8 mouse cellular contexts compared by ENCODE assay signal in the genomic region with DNA sequence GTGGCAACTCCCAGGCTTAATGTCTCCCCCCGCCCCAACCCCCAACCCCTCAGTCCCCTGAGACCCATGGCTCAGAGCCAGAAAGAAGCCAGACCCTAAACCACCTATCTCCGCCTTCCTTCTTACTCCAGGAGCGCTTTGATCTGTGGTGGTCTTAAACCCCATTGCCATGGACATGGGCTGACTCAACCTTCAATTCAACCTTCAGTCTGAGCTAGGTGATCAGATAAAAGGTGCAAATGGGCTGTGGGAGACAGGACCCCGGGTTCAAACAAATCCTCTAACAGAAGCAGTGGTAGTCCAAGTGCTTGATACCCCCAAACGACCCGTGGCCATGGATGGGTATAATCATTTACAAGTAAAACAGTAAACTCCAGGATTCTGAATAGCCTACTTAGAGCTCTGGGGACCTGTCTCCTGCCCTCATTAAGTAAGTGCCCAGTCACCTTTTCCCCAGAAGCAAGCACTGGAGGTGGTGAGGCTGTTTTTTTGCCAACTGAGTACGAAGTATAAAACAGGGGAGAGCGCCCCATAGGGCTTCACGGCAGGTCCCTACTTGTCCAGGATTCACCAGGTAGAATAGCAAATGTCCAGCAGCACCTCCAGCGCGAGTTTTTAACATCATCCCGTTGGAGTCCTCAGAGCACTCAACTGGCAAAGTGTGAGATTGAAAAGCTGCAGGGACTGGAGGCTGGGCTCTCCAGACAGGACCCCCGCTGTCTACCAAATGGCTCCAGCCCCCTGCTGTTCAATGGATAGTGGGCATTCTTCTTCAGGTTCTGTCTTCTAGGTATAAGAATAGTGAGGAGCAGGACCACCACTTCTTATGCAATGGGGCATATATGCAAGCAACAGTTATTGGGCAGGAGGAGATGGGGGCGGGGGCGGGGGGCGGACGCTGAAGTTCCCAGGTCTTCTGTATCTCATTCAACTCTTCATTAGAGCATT. TPM values are rescaled to one million over a fixed set of nuclear protein-coding genes. Genes with fewer than 3 reads are reported as not detected.
DNase-seq lines count a peak whose midpoint lies in the region; ATAC-seq lines count a peak whose summit lies in the region.

No protein-coding gene starts in this region.

- no peaks in the 10 kb centered on the region for H3K9me3 ChIP-seq in heart, embryonic 11.5 days (replicated peaks; ENCODE audit: control insufficient read depth, low read length)
- no peaks in the 10 kb centered on the region for H3K9me3 ChIP-seq in hindbrain, embryonic 12.5 days (replicated peaks)
- no peaks in the 10 kb centered on the region for H3K9me3 ChIP-seq in midbrain, embryonic 11.5 days (ENCODE audit: control insufficient read depth, low read length)

- H3K36me3 ChIP-seq in heart, embryonic 11.5 days (ENCODE audit: control insufficient read depth, insufficient read depth, low read length) = no peaks in the 10 kb centered on the region
- H3K36me3 ChIP-seq in hindbrain, embryonic 12.5 days = no peaks in the 10 kb centered on the region
- no peaks in the 10 kb centered on the region for H3K36me3 ChIP-seq in midbrain, embryonic 11.5 days (ENCODE audit: control insufficient read depth, insufficient read depth, low read length)

- peaks cover 15% of the 10 kb centered on the region for H3K4me1 ChIP-seq in heart, embryonic 11.5 days (ENCODE audit: control insufficient read depth, insufficient read depth, low read length)
- peaks cover 49% of the 10 kb centered on the region for H3K4me1 ChIP-seq in hindbrain, embryonic 12.5 days
- peaks cover 20% of the 10 kb centered on the region for H3K4me1 ChIP-seq in midbrain, embryonic 11.5 days (ENCODE audit: control insufficient read depth, insufficient read depth, low read length)

- H3K27ac ChIP-seq in heart, embryonic 11.5 days (ENCODE audit: low read depth, low read length) = no peak overlapping the region
- H3K27ac ChIP-seq in hindbrain, embryonic 12.5 days = no peak overlapping the region
- H3K27ac ChIP-seq in midbrain, embryonic 11.5 days (ENCODE audit: low read depth, low read length) = no peak overlapping the region

- H3K4me2 ChIP-seq in heart, embryonic 11.5 days = peak overlapping the region; percentile 98
- peak overlapping the region; percentile 95 for H3K4me2 ChIP-seq in hindbrain, embryonic 12.5 days (replicated peaks)
- peak overlapping the region; percentile 98 for H3K4me2 ChIP-seq in midbrain, embryonic 11.5 days

- DNase-seq in heart, postnatal 25 days (ENCODE audit: low spot score) = no peak
- peak; percentile 49 for DNase-seq in R1 (ENCODE audit: low read depth, low spot score)
- DNase-seq in midbrain, embryonic 11.5 days (ENCODE audit: low spot score, missing footprints) = peak; percentile 92
- no peak for DNase-seq in gastrocnemius, adult 8-10 months (ENCODE audit: low spot score in 2 of 2)
- DNase-seq in frontal cortex, adult 2 months (ENCODE audit: extremely low spot score in 1 of 2, low spot score in 1 of 2) = no peak

- H3K27me3 ChIP-seq in heart, embryonic 11.5 days (ENCODE audit: control insufficient read depth, insufficient read depth, low read length) = peaks cover 12% of the 10 kb centered on the region
- peaks cover 41% of the 10 kb centered on the region for H3K27me3 ChIP-seq in hindbrain, embryonic 12.5 days
- H3K27me3 ChIP-seq in midbrain, embryonic 11.5 days (ENCODE audit: control insufficient read depth, insufficient read depth, low read length) = peaks cover 49% of the 10 kb centered on the region

- ATAC-seq in heart, embryonic 11.5 days (replicated peaks; ENCODE audit: insufficient number of reproducible peaks, low FRiP score, low TSS enrichment) = no peak
- no peak for ATAC-seq in hindbrain, embryonic 12.5 days (ENCODE audit: low FRiP score)
- ATAC-seq in midbrain, embryonic 11.5 days (ENCODE audit: low FRiP score) = no peak
- ATAC-seq in granulocyte monocyte progenitor cell, adult 5-6 weeks (replicated peaks; ENCODE audit: poor library complexity, severe bottlenecking) = no peak

- H3K9ac ChIP-seq in heart, embryonic 11.5 days (ENCODE audit: low read depth, low read length) = 0 out of 2 replicates have a peak overlapping the region, but pooled peaks have one; percentile 75
- peak overlapping the region; percentile 82 for H3K9ac ChIP-seq in hindbrain, embryonic 12.5 days
- H3K9ac ChIP-seq in midbrain, embryonic 11.5 days (ENCODE audit: low read length) = no peak overlapping the region

- intact Hi-C loops in heart, postnatal 25 days (cut with DNase I) = loop anchor here (5.0 to 10.0 kb wide), 4 partner anchors 64 to 1411 kb away; no protein-coding TSS in a partner anchor

- 15% methylated on average over 17 of the region's 17 CpGs for WGBS in heart, embryonic 11.5 days (ENCODE audit: insufficient replicate concordance)
- 8% methylated on average over 17 of the region's 17 CpGs for WGBS in hindbrain, embryonic 12.5 days
- 8% methylated on average over 17 of the region's 17 CpGs for WGBS in midbrain, embryonic 11.5 days

- peak overlapping the region; percentile 73 for H3K4me3 ChIP-seq in heart, embryonic 11.5 days (ENCODE audit: low read depth, low read length)
- H3K4me3 ChIP-seq in hindbrain, embryonic 12.5 days = peak overlapping the region; percentile 61
- no peak overlapping the region for H3K4me3 ChIP-seq in midbrain, embryonic 11.5 days (ENCODE audit: low read depth, low read length)

RNA-seq across cellular contexts. Expression of gene Nrp2, which starts 5.1 kb away (rescaled TPM):
- 5.5 and 5.8 TPM in 2 replicates for polyA plus RNA-seq in heart, embryonic 11.5 days (2014; fragmentation: Nextera tagmentation; extraction: Ambion mirVana)
- total RNA-seq in heart, postnatal 25 days (2021) = 10 to 100 TPM; 27.6 to 33.6 TPM
- 43.8 and 45.9 TPM in 2 replicates for polyA plus RNA-seq in hindbrain, embryonic 12.5 days (2016; fragmentation: Nextera tagmentation; extraction: Ambion mirVana)
- 12.5 and 13.3 TPM in 2 replicates for polyA plus RNA-seq in midbrain, embryonic 11.5 days (2014; fragmentation: Nextera tagmentation; extraction: Ambion mirVana)
- total RNA-seq in granulocyte monocyte progenitor cell, adult 5-6 weeks (2014; fragmentation: Nextera tagmentation) = 2.1 and 2.5 TPM in 2 replicates
- total RNA-seq in granulocyte monocyte progenitor cell, adult 5-6 weeks (2017) = 2.4 and 3.1 TPM in 2 replicates
- total RNA-seq in gastrocnemius, adult 8-10 months (2022) = 1 to 10 TPM; 3.3 to 4.3 (median 4.1) TPM
- polyA plus RNA-seq in frontal cortex, adult 2 months (2012; rRNA removed) = 9.9 and 16.7 TPM in 2 replicates

Comparison
In these comparisons a context has a peak if more than half of its experiments do, and no peak if none do; other contexts are left out.
1. DNase-seq: peak in R1 (single experiment) and midbrain, embryonic 11.5 days (single experiment); none in heart, postnatal 25 days (single experiment), gastrocnemius, adult 8-10 months (0 of 2) and frontal cortex, adult 2 months (0 of 2).
2. Peak in every context shown above with its lines, with median percentiles within 50 percentile points of each other: H3K4me2 ChIP-seq.